Mouse (Mus musculus) cerebellum, adult 2 months (tissue): ENCODE measurements at regions not wholly inside any gene's neighbourhood (a gene's known extent, or its start where the extent isn't known, plus 50 kb on each side); places are given as distances from the start of the nearest gene placed in this dataset.

ENCODE experiments used
- DNase-seq, 2 experiments: peaks; one replicate each; pipeline ENCODE4 v3.0.0; 2021
- H3K27ac ChIP-seq: fragments of 200-500 bp; 2 replicates; pipeline ENCODE4 v1.5.1; 2012; ENCODE audit warnings: low read length, control low read depth, inconsistent platforms; ENCODE audit not compliant: insufficient read depth
- H3K27me3 ChIP-seq: fragments of 200-500 bp; 2 replicates; pipeline ENCODE4 v1.6.1; 2012; ENCODE audit warnings: inconsistent platforms, mild to moderate bottlenecking, low read length, moderate library complexity; ENCODE audit not compliant: control insufficient read depth, insufficient read depth
- H3K4me1 ChIP-seq: fragments of 200-500 bp; 2 replicates; pipeline ENCODE4 v1.6.1; 2011; ENCODE audit warnings: low read length; ENCODE audit not compliant: control insufficient read depth, insufficient read depth
- H3K4me3 ChIP-seq: fragments of 200-500 bp; replicated peaks from 2 replicates; pipeline ENCODE3; 2011; ENCODE audit warnings: mild to moderate bottlenecking, low read depth, low read length, control low read depth; ENCODE audit not compliant: insufficient read depth
- CTCF ChIP-seq: fragments of 200-500 bp; IDR thresholded peaks from 2 replicates; pipeline ENCODE4 v1.5.1; 2011; ENCODE audit warnings: low read depth, mild to moderate bottlenecking, control low read depth, low read length, moderate library complexity, borderline replicate concordance; ENCODE audit not compliant: insufficient read depth
- POLR2A ChIP-seq: fragments of 200-500 bp; IDR thresholded peaks from 2 replicates; pipeline ENCODE4 v1.6.1; 2011; ENCODE audit warnings: low read length, control low read depth, borderline replicate concordance; ENCODE audit not compliant: insufficient read depth
- WGBS: fragments of 180-500 bp; shearing (Covaris S2); methylation state at CpG from one replicate; pipeline ENCODE4 v1.1.7; 2018; 5-methylcytosine and 5-hydroxymethylcytosine counted together

GRCm38 (mm10) chr7:125138607-125139006, 305.9 kb upstream of the Kdm8 start:
- TF ChIP-seq POLR2A = no peak
- TF ChIP-seq CTCF = no peak
- no peak for DNase-seq
- Histone ChIP-seq H3K27me3 (no peaks in the 10 kb centered on the region), H3K4me3 (no peak overlapping the region), H3K4me1 (no peaks in the 10 kb centered on the region), H3K27ac (no peak overlapping the region)
- WGBS = 90% methylated on average over 3 of the region's 3 CpGs

- DNase-seq = no peak
- Histone ChIP-seq H3K27ac (no peak overlapping the region), H3K27me3 (no peaks in the 10 kb centered on the region), H3K4me1 (no peaks in the 10 kb centered on the region), H3K4me3 (no peak overlapping the region)
- TF ChIP-seq CTCF (no peak), POLR2A (no peak)
- WGBS = 92% methylated on average over 2 of the region's 2 CpGs
Measured at GRCm38 (mm10) chr7:125139196-125139595, 305.3 kb upstream of the Kdm8 start.

GRCm38 (mm10) chr7:125140854-125141253, 303.6 kb upstream of the Kdm8 start:
- Histone ChIP-seq H3K27ac (no peak overlapping the region), H3K4me1 (peaks cover under 1% of the 10 kb centered on the region; the same call in 1 of the 2 replicates), H3K27me3 (no peaks in the 10 kb centered on the region), H3K4me3 (no peak overlapping the region)
- DNase-seq = no peak
- 84% methylated on average over 3 of the region's 3 CpGs for WGBS
- TF ChIP-seq CTCF (no peak), POLR2A (no peak)

- Histone ChIP-seq H3K27me3 (no peaks in the 10 kb centered on the region), H3K27ac (no peak overlapping the region), H3K4me3 (no peak overlapping the region), H3K4me1 (peaks cover 2% of the 10 kb centered on the region; the same call in 1 of the 2 replicates)
- TF ChIP-seq POLR2A (no peak), CTCF (no peak)
- WGBS = 41% methylated on average over 1 of the region's 1 CpGs
- DNase-seq = no peak
Measured at GRCm38 (mm10) chr7:125141864-125142263, 302.6 kb upstream of the Kdm8 start.

GRCm38 (mm10) chr7:125146025-125146424, 298.5 kb upstream of the Kdm8 start:
- H3K4me3 ChIP-seq = no peak overlapping the region
- no peaks in the 10 kb centered on the region for H3K27me3 ChIP-seq
- TF ChIP-seq POLR2A (no peak), CTCF (no peak)
- WGBS = 26% methylated on average over 9 of the region's 9 CpGs
- no peak for DNase-seq
- no peak overlapping the region for H3K27ac ChIP-seq
- H3K4me1 ChIP-seq = peaks cover 2% of the 10 kb centered on the region; the same call in 1 of the 2 replicates

GRCm38 (mm10) chr7:125149151-125149550, 295.3 kb upstream of the Kdm8 start:
- H3K4me3 ChIP-seq = no peak overlapping the region
- 99% methylated on average over 2 of the region's 2 CpGs for WGBS
- H3K27ac ChIP-seq = no peak overlapping the region

GRCm38 (mm10) chr7:125149740-125150139, 294.7 kb upstream of the Kdm8 start:
- H3K27me3 ChIP-seq = no peaks in the 10 kb centered on the region
- H3K27ac ChIP-seq = no peak overlapping the region
- TF ChIP-seq CTCF = no peak
- no peak for TF ChIP-seq POLR2A
- no peak for DNase-seq
- H3K4me1 ChIP-seq = peaks cover 2% of the 10 kb centered on the region; the same call in 1 of the 2 replicates
- WGBS = 45% methylated on average over 1 of the region's 1 CpGs
- H3K4me3 ChIP-seq = no peak overlapping the region

More at GRCm38 (mm10) chr7:125149151-125149550, 295.3 kb upstream of the Kdm8 start:
- TF ChIP-seq POLR2A (no peak), CTCF (no peak)
- no peak for DNase-seq
- H3K27me3 ChIP-seq = no peaks in the 10 kb centered on the region
- peaks cover 2% of the 10 kb centered on the region; the same call in 1 of the 2 replicates for H3K4me1 ChIP-seq

GRCm38 (mm10) chr7:125152281-125152680, 292.2 kb upstream of the Kdm8 start:
- DNase-seq = no peak
- H3K27ac ChIP-seq = no peak overlapping the region
- WGBS = 88% methylated on average over 5 of the region's 5 CpGs
- H3K4me1 ChIP-seq = no peaks in the 10 kb centered on the region
- TF ChIP-seq POLR2A (no peak), CTCF (no peak)
- no peak overlapping the region for H3K4me3 ChIP-seq
- no peaks in the 10 kb centered on the region for H3K27me3 ChIP-seq
